Mouse (Mus musculus): Measurements from ENCODE around the gene Azin2.

Azin2 gene

GRCm38 (mm10) chr4:128976577-128976976, 14.3 kb upstream of the Azin2 start:
- no peak for DNase-seq

- DNase-seq, result no peak
Observed at GRCm38 (mm10) chr4:128974677-128975076, 12.4 kb upstream of the Azin2 start.

DNA sequence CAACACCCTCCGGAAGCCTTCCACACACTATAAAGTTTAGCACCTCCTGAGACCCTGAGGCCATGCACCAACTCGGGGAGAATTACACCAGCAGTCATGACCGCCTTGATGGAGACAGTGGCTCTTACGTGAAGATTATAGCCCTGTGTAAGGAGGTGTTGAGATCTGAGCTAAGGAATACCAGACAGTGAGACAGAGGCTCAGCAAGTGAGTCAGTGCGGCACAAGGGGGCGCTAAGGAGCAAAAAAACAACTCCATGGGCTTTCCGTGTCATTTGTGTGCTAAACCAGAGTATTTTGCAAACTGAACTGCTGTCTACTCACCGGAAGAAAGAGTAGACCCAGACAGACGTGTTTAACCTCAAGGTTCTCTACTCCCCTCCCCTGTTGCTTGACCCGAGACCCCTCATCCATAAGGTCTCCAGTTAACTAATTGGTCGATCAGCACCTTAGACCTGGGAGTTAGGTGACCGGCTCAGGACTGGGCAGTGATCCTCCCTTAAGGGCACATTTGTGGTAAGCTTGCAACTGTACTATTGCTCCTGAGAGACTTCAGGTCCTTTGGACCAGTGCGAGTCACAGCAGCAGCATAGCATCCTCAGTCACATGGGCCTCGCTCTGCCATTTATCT, 8.9 kb upstream of the Azin2 start:
- peak; percentile 76 for DNase-seq

DNA sequence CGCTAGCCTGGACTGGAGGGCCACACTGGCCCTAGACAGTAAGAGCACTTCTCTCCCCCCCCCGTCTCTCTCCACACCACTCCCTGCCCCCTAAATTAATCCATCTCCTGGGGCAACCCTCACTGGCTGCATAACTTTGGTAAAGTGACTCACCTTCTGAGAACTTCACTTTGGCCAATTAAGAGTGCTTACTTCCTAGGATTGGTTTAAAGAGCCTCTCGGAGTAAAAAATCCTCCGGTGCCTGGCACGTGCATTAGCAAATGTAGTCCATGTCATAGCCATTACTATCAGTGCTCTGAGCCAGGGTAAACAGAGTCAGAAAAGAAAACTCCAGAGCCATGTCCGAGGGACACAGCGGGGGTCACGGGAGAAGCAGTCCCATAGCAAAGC, 8.2 kb upstream of the Azin2 start:
- no peak for DNase-seq

GRCm38 (mm10) chr4:128969607-128970416, 7.6 kb upstream of the Azin2 start:
- DNase-seq, result no peak

GRCm38 (mm10) chr4:128969081-128969480, 6.8 kb upstream of the Azin2 start:
- no peak for DNase-seq

- no peak for DNase-seq
Observed at GRCm38 (mm10) chr4:128966751-128967150, 4.5 kb upstream of the Azin2 start.

- no peak for DNase-seq
Observed at GRCm38 (mm10) chr4:128962926-128963290, 666 bp upstream of the Azin2 start.

GRCm38 (mm10) chr4:128961301-128962028, 777 bp downstream of the Azin2 start:
- no peak for DNase-seq

GRCm38 (mm10) chr4:128959676-128960075, 2.6 kb downstream of the Azin2 start:
- DNase-seq, result no peak

DNA sequence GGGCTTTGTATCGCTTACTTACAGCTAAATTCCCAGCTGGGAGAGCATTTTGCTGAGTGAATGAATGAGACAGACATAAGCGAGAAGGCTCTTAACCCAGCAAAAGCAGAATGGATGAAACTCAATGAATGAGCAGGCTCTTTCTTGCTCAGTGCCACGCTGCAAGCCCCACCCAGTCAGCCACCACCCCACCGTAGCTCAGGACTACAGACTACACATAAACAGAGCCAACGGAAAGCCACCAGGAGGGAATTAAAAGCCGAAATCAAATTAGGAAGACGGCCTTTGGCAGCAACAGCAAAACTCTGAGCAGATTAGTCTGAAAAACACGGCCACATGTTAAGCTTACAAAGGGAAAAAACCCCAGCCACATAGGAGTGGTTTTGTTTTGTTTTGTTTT, 3.4 kb downstream of the Azin2 start:
- no peak for DNase-seq

DNA sequence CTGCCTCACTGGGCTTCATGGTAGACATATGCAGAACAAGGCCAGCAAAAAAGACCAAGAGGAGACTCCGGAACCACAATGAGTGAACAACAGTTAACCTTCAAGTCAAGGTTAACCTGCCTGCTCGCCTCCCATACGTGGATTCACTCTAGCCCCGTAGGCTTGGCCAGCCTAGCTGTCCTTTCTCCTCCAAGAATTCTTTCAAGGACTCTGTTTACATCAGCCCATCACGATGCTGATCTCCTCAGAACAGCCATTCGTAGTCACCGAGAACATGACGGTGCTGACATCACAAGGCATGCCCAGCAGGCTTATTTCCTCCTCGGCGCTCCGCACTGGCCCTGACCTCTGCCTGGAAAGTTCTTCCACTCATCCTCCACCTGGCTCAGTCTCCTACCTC, 4.1 kb downstream of the Azin2 start:
- no peak for DNase-seq

DNA sequence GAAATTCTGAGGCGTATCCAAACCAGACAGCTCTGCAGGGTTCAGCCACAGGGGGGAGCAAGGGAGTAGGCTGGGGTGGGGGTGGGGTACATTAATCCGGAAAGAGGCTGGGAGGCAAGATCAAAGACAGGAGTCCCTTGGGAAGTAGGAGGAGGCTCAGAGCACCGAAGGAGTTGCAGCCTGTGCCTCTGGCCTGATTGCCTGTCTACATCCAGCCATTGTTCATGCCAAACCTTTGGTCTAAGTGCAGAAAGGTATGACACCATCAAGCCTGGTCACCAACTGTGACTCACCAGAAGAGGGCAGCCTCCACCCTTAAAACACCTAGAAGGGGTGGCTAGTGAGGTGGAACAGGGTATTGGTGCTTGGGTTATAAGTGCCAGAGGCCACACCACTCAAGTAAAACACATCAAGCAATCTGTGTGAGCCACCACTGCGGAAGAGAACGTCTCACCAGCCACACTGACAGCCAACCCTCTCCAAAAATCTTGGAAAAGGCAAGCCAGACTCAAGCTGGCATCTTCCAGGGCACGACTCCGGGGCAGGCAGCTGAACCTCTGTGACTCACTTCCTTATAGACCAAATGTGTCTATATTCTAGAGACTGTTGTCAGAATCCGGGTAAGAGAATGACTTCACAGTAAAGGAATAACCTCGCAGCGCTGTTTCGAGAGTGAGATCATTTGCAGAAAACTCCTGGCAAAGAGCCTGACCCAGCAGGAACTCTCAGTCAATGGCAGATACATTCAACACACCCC, 4.9 kb downstream of the Azin2 start:
- no peak for DNase-seq

DNA sequence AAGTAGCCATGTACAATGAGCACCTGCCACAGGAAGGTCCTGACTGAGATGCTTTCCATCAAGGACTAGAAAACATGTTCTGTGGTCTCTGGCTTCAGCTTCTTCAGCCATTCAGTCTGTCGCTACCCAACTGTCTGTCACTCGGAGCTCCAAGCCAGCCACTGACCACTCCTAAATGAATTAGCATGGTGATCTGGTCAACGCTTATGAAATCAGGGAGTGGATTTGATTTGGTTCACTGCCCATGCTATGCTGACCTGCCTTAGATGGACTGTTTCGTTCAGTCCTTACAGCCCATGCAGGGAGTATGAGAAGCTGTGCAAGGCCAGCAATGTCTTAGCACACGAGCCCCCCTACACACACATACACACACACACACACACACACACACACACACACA, 8.4 kb downstream of the Azin2 start:
- no peak for DNase-seq

- no peak for DNase-seq
Observed at GRCm38 (mm10) chr4:128950461-128950860, 11.8 kb downstream of the Azin2 start.

GRCm38 (mm10) chr4:128949470-128950005, 12.7 kb downstream of the Azin2 start:
- no peak for DNase-seq

DNA sequence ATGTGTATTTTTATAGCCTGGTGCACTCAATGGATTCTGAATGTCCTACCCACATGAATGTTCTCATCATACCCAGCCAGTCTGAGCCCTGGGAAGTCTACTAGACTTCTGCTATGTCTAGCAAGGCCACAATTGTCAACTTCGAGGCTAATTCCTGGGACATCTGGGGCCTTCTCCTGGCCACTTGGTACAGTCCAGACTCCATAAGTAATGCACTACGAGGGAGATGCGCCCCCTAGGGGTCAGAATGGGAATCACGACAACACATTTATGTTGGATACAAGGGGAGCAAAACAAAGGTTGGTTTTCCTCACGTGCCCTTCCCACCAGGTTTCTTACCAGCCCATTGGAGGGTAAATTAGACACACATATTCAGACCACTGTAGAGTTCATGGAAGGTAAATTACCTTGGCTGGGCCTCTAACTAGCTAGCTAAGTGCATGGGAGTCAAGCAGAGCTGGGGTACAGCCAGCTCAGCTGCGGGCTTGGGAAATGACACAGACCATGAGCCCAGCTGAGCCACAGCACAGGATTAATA, 14.0 kb downstream of the Azin2 start:
- peak; percentile 51 for DNase-seq

- no peak for DNase-seq
Observed at GRCm38 (mm10) chr4:128947326-128947933, 14.8 kb downstream of the Azin2 start.

GRCm38 (mm10) chr4:128946736-128947135, 15.5 kb downstream of the Azin2 start:
- no peak for DNase-seq

DNA sequence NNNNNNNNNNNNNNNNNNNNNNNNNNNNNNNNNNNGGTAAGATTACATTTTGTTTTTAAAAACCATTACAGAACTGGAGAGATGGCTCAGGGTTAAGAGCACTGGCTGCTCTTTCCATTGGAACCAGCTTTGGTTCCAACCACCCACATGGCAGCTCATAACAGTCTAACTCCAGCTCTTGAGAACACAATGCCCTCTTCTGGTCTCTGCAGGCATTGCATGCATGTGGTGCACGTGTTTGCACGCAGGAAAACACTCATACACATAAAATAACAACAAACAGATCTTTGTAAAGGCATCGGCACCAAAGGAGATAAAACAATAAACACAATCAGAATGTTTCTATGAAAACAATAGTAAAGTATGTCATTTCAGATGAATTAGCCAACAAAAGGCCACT, 19.9 kb downstream of the Azin2 start:
- no peak for DNase-seq

DNA sequence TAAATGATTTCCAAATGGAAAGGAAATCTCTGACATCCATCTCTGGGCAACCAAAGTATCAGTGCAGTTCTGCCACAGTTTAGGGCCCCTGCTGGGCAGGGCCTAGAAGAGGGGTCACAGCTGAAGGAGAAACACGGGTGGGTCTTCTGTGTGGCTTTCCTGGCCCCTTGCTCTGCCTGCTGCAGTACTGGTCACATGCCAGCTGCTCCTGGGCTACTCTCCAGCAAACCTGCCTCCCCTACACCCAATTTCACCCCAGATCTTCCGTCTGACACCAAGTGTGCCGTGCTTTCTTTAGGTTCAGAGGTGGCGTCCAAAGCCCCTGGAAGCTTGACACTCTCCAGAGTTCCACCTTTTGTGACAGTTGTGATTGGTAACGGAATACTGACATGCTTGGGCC, 26.6 kb downstream of the Azin2 start:
- DNase-seq, result no peak

- DNase-seq, result no peak
Observed at GRCm38 (mm10) chr4:128932783-128933182, 29.5 kb downstream of the Azin2 start.
